Mouse (Mus musculus) frontal cortex, adult 2 months (tissue): ENCODE measurements at regions not wholly inside any gene's neighbourhood (a gene's known extent, or its start where the extent isn't known, plus 50 kb on each side); places are given as distances from the start of the nearest gene placed in this dataset.
A peak's percentile ranks its signal among the peaks of the same experiment; 100 is the strongest.

Experiments
- DNase-seq, 2 experiments: peaks; one replicate each; pipeline ENCODE4 v3.0.0; 2022; ENCODE audit warnings: low spot score in 1 of 2; ENCODE audit errors: extremely low spot score in 1 of 2

DNA sequence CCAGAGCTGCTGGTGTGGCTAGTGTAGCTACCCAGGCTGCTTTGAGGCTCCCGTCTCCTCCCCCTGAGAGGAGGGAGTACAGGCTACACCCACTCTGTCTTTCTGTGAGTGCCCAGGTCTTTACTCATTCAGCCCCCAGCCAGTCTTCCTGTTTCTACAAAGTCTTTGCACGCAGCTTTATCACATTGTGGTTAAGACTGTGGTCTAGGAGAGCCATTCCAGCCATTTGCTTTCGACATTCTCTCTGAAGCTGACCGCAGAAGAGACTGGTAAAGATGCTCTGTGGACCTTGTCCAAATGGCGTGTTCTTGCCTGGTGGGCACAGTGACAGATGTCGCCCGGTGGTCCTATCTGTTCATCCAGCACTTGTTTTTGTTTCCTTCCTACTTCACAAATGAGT, 62.0 kb downstream of the Tpra1 start:
- no peak for DNase-seq

GRCm38 (mm10) chr6:88964911-88965310, 62.9 kb downstream of the Tpra1 start:
- peak; percentile 72 to 78 for DNase-seq

DNA sequence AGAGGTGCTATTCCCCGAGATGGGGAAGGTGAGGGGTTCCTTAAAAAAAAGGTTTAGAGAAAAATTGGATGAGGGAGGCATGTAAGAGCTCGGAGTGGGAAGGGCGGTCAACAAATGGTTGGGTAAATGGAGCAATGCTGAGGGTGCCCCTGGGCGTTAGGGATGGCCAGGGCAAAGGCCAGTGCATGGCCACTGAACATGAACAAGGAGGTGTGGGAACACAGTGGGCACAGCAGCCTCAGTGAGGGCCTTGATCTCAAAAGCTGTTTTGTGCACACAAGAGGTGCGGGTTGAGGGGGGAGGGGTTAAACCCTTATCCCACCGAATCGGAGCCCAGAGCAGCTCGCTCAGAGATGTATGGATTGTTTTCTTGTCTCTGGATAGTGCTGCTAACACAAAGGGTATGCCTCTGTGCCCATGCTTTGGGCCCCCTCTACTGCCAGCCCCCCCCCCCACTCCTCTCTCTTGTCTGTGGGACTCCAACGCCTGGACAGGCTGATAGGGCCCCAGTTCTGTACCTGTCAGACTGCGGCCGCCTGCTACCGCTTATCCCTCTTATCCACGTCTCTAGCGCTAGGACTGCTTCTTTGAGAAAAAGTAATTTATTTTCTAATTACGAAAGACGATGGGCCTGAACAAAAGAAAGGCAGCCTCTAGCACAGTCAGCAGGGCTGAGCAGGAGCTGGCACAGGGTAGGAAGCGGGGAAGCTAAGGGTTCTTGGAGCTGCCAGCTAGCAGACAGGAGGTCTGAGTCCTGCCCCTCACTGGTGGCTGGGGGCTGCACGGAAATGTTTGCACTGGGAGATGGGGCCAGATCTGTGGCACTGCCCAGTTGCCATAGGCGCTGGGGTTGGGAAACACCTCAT, 63.5 kb downstream of the Tpra1 start:
- DNase-seq = no peak

DNA sequence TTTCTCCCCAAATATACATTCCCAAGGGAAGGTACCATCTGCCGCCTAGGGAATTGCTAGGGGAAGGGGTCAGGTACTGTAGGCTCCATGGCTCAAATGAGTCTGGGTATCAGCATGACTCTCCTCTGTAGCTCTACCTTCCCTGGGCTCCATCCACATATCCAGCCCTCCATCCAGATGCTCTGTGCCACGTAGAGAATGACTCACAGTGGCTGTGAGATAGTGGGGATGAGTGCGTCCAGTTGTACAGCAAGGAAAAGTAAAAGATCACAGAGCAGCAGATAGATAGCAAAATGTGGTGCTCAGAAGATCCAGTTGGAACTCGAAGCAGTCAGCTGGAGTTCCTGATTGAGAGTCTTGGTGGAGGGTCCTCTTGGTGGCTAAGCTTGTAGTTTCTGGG, 64.5 kb downstream of the Tpra1 start:
- no peak for DNase-seq

DNA sequence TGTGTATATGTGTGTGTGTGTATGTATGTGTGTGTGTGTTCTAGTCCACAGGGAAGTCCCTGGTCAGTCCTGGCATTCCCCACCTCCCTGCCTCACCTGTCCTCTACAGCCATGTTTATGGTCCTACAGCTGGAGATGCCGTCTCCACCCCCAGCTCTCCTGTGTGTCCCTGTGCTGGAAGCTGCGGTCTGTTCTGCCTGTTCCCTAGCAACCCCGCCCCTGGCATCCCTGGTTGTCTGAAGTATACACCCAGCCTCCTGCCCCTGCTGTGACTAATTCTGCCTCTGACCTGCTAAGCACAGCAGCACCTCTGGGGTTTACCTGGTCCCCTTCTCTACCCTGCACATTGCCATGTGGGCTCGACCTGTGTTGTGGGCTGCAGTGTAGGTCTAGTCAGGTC, 66.8 kb downstream of the Tpra1 start:
- DNase-seq = peak in 1 of 2 experiments; percentile 54

DNA sequence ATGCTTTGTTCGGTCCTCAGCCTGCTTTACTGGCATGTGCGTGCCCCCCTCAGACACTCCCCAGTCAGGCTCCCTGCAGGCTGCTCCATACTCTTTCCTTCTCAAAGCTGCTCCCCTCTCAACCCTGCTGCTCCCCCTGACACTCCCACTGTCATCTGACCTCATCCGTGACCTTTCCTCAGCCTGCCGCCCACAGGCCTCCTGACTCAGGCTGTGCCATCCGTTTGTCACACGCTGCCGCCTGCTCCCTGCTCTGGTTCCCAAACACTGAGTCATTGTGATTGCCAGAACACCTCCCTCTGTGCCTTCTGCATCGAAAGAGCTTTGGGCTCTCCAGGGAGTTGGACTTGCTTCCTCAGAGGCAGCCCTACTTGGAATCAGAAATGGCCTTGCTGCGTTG, 69.7 kb downstream of the Tpra1 start:
- peak; percentile 78 to 90 for DNase-seq

GRCm38 (mm10) chr6:88974457-88974856, 72.4 kb downstream of the Tpra1 start:
- no peak for DNase-seq

- no peak for DNase-seq
These were observed 74.5 kb downstream of the Tpra1 start for GRCm38 (mm10) chr6:88976581-88976980.

DNA sequence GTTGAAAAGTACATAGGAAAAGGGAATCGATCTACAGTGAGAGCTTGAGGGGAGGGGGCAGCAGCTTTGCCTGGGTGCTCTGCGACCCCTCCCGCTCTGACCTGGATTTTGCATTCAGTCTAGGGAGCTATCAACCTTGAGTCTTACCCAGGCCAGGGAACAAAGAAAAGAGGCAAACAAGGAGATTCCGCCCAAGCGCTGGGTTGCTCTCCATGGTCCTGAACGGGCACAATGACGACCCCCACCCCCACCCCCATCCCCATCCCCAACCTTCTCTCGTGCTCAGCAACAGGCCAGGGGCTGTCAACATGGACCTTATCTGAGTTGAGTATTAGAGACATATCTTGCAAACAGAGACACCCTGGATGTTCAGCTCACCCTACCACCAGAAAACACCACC, 74.9 kb downstream of the Tpra1 start:
- no peak for DNase-seq

GRCm38 (mm10) chr6:88978970-88979369, 76.9 kb downstream of the Tpra1 start:
- DNase-seq = no peak

GRCm38 (mm10) chr6:88980112-88980511, 78.1 kb downstream of the Tpra1 start:
- DNase-seq = peak; percentile 28 to 79

GRCm38 (mm10) chr6:88981544-88981943, 79.5 kb downstream of the Tpra1 start:
- no peak for DNase-seq

DNA sequence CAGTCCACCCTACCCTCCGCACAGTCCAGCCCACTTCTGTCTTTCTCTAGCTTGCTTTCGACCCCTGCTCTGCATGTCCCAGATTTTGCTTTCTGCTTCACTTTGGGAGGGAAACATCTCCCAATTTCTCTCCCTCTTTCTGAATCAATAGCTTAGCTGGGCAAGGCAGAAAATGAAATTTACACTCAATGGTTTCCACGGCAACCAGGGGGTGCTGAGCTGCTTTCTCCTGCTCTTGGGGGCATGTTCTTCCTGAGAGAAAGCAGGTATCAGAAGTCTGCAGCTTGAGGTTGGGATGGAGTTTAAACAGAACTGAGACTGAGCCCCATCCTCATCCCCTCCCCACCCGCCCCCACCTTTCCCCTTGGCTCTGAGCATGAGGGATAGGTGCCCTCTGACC, 82.1 kb downstream of the Tpra1 start:
- DNase-seq = no peak

DNA sequence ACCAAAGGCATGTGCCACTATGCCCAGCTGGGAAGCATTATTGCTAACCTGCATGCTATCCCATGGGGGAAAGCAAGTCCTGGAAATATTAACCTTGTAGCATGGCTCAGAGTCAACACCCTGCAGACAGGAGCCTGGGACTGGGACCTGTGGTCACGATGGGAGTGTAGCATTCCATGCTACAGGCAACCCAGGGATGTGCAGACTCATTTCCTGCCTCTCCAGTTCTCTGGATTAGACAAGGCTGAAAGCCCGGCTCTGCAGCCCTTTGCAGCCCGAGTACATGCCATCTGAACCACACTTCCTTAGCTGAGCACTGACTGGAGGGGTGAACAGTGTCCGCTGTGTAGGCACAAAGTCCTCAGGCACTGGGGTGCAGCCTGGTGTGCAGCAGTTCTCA, 82.8 kb downstream of the Tpra1 start:
- DNase-seq = no peak

- DNase-seq = peak in 1 of 2 experiments; percentile 53
These were observed 86.5 kb downstream of the Tpra1 start for GRCm38 (mm10) chr6:88988551-88988950.

DNA sequence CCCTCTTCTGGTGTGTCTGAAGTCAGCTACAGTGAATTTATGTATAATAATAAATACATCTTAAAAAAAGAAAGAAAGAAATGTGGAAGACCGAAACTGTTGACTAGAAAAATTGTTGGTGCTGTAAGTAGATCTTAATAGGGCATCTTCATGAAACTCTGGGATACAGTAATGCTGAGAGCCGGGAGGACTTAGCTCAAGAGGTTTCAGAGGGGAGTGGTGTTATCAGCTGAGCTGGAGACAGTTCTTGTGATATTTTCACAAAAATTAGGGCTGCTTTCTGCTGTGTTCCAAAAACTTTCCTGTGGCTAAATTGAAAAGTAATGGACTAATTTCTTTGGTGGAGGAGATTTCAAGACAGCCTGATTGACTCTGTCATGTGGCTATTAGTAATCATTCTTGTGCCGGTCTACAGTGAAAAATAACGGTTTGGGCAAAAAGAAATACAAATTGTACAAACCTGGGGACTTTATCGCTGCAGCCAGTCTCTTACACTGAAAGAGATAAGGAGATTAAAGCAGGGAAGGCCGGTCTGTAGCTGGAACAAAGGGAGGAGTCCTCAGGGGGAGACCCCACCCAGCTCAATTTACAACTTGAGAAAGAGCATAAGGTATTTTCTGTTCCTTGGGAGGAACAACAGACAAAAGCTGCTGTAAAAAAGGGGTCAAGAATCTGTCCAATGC, 87.7 kb downstream of the Tpra1 start:
- DNase-seq = no peak

DNA sequence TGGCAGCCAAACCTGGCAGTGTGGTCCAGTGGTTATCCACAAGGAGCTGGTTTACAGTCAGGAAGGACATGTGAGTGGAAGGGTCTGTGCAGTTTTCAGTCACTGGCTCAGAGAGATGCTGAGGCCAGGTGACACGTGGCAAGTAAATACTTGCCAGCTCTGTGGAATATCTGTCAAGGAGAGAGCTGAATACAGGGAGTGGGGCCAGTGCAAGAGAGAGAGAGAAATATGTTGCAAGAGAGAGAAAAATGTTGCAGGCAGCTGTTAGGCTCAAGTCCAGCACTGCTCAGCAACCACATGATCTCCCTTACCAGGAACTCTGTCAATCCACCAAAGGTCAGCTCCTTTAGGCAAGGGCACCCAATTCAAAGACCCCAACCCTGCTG, 88.2 kb downstream of the Tpra1 start:
- DNase-seq = no peak

DNA sequence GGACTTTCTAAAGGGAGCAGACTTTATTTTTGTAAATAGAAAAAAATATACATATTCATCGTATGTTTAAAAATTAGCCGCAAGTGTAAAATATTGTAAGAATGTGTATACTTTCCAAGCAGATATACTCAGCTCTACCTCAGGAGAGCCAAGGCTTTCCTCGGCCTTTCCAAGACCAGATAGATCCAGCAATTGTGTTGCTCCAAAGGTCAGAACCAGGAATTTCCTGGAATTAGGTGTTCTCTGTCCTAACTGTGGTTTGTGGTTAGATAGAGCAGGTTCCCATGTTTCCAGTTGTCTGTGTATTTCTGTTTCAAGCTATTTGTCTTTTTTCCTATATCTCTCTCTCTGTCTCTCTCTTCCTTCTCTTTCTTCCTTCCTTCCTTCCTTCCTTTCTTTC, 93.0 kb downstream of the Tpra1 start:
- no peak for DNase-seq

DNA sequence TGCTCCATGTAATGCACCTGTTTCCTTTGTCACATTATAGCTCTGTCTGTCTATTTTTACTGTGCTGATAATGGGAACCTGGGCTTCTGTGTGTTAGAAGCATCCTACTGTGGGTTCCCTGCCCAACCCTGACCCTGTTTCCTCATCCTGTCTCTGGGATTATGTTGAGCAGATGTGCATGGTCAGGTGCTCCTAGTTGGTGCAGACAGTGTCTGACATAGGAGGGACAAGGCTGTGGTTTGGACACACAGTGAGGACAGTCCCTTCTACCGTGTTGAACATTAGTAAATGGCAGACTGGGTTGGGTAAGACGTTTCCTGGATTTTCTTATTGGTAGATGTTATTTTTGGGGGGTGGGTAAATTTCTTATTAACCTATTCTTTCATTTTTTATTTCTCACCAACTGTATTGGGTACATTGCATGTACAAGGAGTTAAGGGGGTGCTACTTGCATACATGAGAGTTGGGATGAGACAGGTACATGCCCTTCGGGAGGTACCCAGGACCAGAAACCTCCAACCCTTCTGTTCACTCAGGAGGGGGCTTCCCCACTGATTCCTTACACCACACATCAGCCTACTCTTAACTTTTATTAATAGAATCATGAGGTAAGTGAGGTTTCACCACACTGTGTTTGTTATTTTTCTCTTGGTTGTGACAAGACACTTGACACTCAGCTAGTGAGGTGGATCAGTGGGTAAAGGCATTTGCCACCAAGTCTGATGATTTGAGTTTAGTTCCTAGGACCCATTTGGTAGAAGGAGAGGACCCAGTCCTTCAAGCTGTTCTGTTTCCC, 97.1 kb downstream of the Tpra1 start:
- DNase-seq = no peak

- peak in 1 of 2 experiments; percentile 15 for DNase-seq
These were observed 98.3 kb downstream of the Tpra1 start for GRCm38 (mm10) chr6:89000359-89000758.

DNA sequence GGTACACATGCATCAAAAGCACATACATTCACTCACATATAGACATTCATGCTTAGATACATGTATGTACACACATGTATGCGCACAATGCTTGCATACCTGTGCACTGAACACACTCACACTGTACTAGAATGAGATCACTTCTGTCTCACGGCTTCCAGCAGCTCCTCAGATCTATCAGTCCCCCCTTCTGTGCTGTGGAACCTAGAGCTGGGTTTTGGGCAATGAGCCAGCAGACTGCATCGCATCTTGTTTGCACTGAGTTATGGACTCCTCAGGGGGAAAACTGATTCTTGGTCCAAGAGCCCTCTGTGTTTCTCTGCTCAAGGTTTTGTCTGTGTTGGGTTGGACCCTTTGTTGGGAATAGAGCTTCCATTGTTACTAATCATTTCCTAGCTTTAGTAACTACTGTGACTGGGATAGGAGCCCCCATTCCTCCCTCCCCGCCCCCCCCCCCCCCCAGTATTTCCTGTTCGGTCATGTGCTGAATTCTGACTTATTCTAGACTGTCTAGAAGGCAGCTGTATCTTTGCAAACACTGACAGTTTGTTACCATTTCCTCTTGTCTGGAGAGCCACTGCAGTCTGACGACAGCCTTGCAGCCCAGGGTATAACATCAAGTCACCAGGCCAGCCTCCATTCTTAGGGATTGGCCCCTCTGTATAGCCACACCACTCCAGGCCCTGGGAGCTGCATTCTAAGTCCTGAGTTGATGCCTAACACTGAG, 101.3 kb downstream of the Tpra1 start:
- DNase-seq = no peak
